Mouse (Mus musculus) common myeloid progenitor, adult 5-6 weeks (primary cell): ENCODE measurements around the gene Acsf2. TPM values are rescaled to one million over a fixed set of nuclear protein-coding genes. Genes with fewer than 3 reads are reported as not detected.

Experiments used
- total RNA-seq: library from RNA; stranded (forward); fragments of 200-1000, 187-1606 nt; gene quantifications from 2 replicates; pipeline ENCODE4 v1.2.3, GENCODE M21; 2017

The Acsf2 gene
- total RNA-seq, 1 experiment from 2014 or later = 7.9 TPM

Other genes with a start within 250 kb of the Acsf2 start
- gene Abcc3, start 208.9 kb downstream of the Acsf2 start, total RNA-seq = 0.27 TPM in 1 of 2 replicates, not detected in the other
- 0.34 TPM in 1 of 2 replicates, not detected in the other for gene Cacna1g, start 127.7 kb downstream of the Acsf2 start, total RNA-seq
- not detected in 2 replicates for gene Spata20, start 115.7 kb downstream of the Acsf2 start, total RNA-seq
- not detected in 2 replicates for gene Epn3, start 101.9 kb downstream of the Acsf2 start, total RNA-seq
- 0.55 and 10.8 TPM in 2 replicates for gene Mycbpap, start 80.1 kb downstream of the Acsf2 start, total RNA-seq
- gene Rsad1, start 52.6 kb downstream of the Acsf2 start, total RNA-seq = 6.2 and 10.6 TPM in 2 replicates
- gene Chad, start 36.8 kb downstream of the Acsf2 start, total RNA-seq = not detected in 2 replicates
- 149 and 151 TPM in 2 replicates for gene Lrrc59, start 27.9 kb upstream of the Acsf2 start, total RNA-seq
- 35.0 and 63.6 TPM in 2 replicates for gene Mrpl27, start 51.9 kb upstream of the Acsf2 start, total RNA-seq
- gene Eme1, start 52.1 kb upstream of the Acsf2 start, total RNA-seq = 35.2 and 37.9 TPM in 2 replicates
- 6.6 and 8.6 TPM in 2 replicates for gene Xylt2, start 75.6 kb upstream of the Acsf2 start, total RNA-seq
- not detected in 2 replicates for gene Gm11541, start 102.6 kb upstream of the Acsf2 start, total RNA-seq
- 0.09 TPM in 1 of 2 replicates, not detected in the other for gene Cdc34b, start 139.9 kb upstream of the Acsf2 start, total RNA-seq
- not detected in 2 replicates for gene Tmem92, start 180.8 kb upstream of the Acsf2 start, total RNA-seq